Mouse (Mus musculus) left cerebral cortex, postnatal 25 days (tissue): ENCODE data around the gene Immp1l. TPM values are rescaled to one million over a fixed set of nuclear protein-coding genes. Genes with fewer than 3 reads are reported as not detected.

Experiments
- DNase-seq, 2 experiments: peaks; one replicate each; pipeline ENCODE4 v3.0.0; 2022; ENCODE audit warnings: low spot score in 2 of 2, mixed read lengths in 1 of 2
- intact Hi-C: fragments of 180-260 bp; cut with DNase I; formaldehyde crosslinking; loops from one replicate; pipeline ENCODE4 v1.15.1; 2025
- microRNA-seq, 2 experiments: library from miRNA; unstranded; fragments of <30 nt; microRNA quantifications; one replicate each; pipeline ENCODE4 v1.2.0; 2022
- total RNA-seq, 2 experiments: library from RNA; stranded (reverse); gene quantifications; 2 replicates each; pipeline ENCODE4 v1.2.3; 2021

Immp1l gene
- total RNA-seq, 2 experiments from 2014 or later = 29.4 to 29.9 TPM

DNA sequence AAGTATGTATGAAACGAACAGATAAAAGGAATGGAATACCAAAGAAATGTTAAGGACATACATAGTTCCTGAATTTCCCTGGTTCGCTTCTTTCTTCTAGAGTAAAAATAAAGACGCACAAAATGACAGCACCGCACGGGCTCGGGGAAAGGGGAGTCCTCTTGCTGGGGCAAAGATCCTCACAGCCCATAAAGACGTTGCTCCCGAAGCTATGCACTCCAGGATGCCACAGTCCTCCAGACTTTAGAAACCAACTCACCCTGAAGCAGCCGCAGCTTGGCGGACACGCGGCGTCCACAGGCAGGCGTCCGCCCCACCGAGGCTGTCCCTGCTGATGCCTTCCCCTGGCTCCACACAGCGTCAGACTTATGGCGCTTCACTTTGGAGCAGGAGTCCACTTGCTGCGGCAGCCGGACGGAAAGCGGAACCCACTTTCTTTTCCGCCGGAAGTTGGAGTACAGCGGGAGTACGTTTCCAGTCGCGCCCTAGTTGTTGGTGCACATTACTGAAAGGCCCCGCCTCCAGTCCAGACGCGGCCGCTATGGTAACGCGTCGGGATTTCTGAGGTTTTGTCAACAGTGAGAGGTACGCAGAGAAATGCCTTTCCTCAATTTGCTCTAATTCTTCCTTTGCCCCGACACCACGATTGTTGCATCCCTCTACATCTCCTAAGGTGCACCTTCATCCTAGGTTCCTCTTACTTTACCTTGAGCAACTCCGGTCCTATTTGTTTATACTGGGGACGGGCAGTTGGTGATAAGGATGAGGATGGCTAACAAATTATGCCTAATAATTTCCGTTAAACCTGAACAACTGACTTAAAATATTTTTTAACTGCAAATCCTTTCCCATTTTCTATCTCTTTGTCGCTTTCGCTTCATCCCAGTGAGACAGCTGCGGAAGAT is 98.6 kb downstream of the Immp1l start, which contains the start of gene Dnajc24:
Dnajc24 (minus strand) TSS at position 715 of the 905 bp plus-strand sequence.
- intact Hi-C loops = loop anchor here (5.0 kb wide), 1 partner anchor 101 kb away; the partner anchor contains the start of genes Elp4 and Immp1l
- peak; percentile 93 to 96 for DNase-seq

DNA sequence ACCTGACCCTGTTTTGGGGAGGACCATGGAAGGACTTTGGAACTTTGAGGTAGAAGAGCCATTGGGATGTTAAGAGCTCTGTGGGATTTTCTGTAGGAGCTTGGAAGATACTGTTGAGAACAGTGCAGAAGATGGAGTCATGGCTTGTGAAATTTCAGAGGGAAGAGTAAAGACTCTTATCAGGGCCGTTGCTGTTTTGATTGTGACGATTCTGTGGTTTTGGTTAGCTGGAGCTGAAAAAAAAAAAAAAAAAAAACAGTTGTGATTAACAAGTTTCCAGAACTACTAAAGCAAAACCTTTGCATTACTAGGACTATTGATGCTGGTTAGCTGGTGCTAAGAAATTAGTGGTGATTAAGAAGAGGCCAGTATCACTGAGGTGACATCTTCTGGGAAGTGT is 104.0 kb downstream of the Immp1l start:
- intact Hi-C loops = no loop called here

More for the DNA sequence above, 104.0 kb downstream of the Immp1l start:
- DNase-seq = no peak

Small RNA genes within 50 kb of the gene (microRNA-seq; reads per million reads assigned to microRNA genes)
- 0 reads per million in 2 experiments for gene Gm22002

Other genes with a start within 250 kb of the Immp1l start
- gene Pax6, start 235.7 kb upstream of the Immp1l start, total RNA-seq = 1 to 10 TPM; 8.4 to 8.5 TPM
- 10 to 100 TPM; 17.8 to 22.2 TPM for gene Elp4, start 74 bp upstream of the Immp1l start, total RNA-seq
- gene Dnajc24, start 98.9 kb downstream of the Immp1l start, total RNA-seq = 10 to 100 TPM; 19.5 to 24.1 TPM